Mouse (Mus musculus) heart, embryonic 11.5 days (tissue): ENCODE results near the gene Itgb1. TPM values are rescaled to one million over a fixed set of nuclear protein-coding genes. Genes with fewer than 3 reads are reported as not detected.
A peak's percentile ranks its signal among the peaks of the same experiment; 100 is the strongest.

ENCODE experiments used
- ATAC-seq: fragments of 200-750 bp; cut with Nextera tagmentation; replicated peaks from 2 replicates; pipeline ENCODE4 v1.8.0; 2017; ENCODE audit warnings: moderate library complexity; ENCODE audit not compliant: insufficient number of reproducible peaks, low FRiP score, low TSS enrichment
- H3K27ac ChIP-seq: fragments of 300-500 bp; sonication (generic); 2 replicates; pipeline ENCODE4 v1.5.1; 2014; ENCODE audit warnings: mild to moderate bottlenecking, low read depth, low read length
- H3K27me3 ChIP-seq: fragments of 300-500 bp; sonication (generic); 2 replicates; pipeline ENCODE4 v1.6.1; 2014; ENCODE audit warnings: mild to moderate bottlenecking, low read length, mixed read lengths; ENCODE audit not compliant: control insufficient read depth, insufficient read depth
- H3K36me3 ChIP-seq: fragments of 300-500 bp; sonication (generic); 2 replicates; pipeline ENCODE4 v1.6.1; 2014; ENCODE audit warnings: mild to moderate bottlenecking, low read length, moderate library complexity, mixed read lengths; ENCODE audit not compliant: control insufficient read depth, insufficient read depth
- H3K4me1 ChIP-seq: fragments of 300-500 bp; sonication (generic); 2 replicates; pipeline ENCODE4 v1.6.1; 2014; ENCODE audit warnings: low read length; ENCODE audit not compliant: control insufficient read depth, insufficient read depth
- H3K4me2 ChIP-seq: fragments of 300-500 bp; sonication (generic); 2 replicates; pipeline ENCODE4 v1.6.1; 2014; ENCODE audit warnings: mild to moderate bottlenecking, moderate library complexity
- H3K4me3 ChIP-seq: fragments of 300-500 bp; sonication (generic); 2 replicates; pipeline ENCODE4 v1.5.1; 2014; ENCODE audit warnings: low read depth, low read length
- H3K9ac ChIP-seq: fragments of 300-500 bp; sonication (generic); 2 replicates; pipeline ENCODE4 v1.6.1; 2014; ENCODE audit warnings: mild to moderate bottlenecking, low read depth, low read length, moderate library complexity
- H3K9me3 ChIP-seq: fragments of 300-500 bp; sonication (generic); replicated peaks from 2 replicates; pipeline ENCODE4 v1.6.1; 2016; ENCODE audit warnings: low read length; ENCODE audit not compliant: control insufficient read depth
- WGBS: fragments of 180-500 bp; shearing (Covaris S2); extraction: QIAGEN DNeasy Blood & Tissue Kit; methylation state at CpG from one replicate; pipeline ENCODE4 v1.1.7; 2014; ENCODE audit not compliant: insufficient replicate concordance; 5-methylcytosine and 5-hydroxymethylcytosine counted together
- polyA plus RNA-seq: library from polyadenylated mRNA; unstranded; fragments of >200 nt; fragmentation: Nextera tagmentation; extraction: Ambion mirVana; gene quantifications from 2 replicates; pipeline ENCODE4 v1.2.1, GENCODE M21; 2014

The Itgb1 gene
- polyA plus RNA-seq, 1 experiment from 2014 or later: 314 TPM

- WGBS: 59% methylated on average over 3 of the region's 3 CpGs
- no peak for ATAC-seq
- H3K27me3 ChIP-seq: no peaks in the 10 kb centered on the region
These were observed 9.4 kb upstream of the Itgb1 start for GRCm38 (mm10) chr8:128675848-128676629.

GRCm38 (mm10) chr8:128679909-128680308 is 5.5 kb upstream of the Itgb1 start:
- Histone ChIP-seq H3K4me2 (no peak overlapping the region), H3K36me3 (no peaks in the 10 kb centered on the region), H3K4me3 (no peak overlapping the region), H3K4me1 (0 out of 2 replicates have a peak, but pooled peaks cover 4% of the 10 kb centered on the region), H3K9me3 (no peaks in the 10 kb centered on the region), H3K27ac (peak overlapping the region; percentile 48), H3K27me3 (no peaks in the 10 kb centered on the region), H3K9ac (no peak overlapping the region)
- peak; percentile 64; the same call in 1 of the 2 replicates for ATAC-seq
- 35% methylated on average over 2 of the region's 2 CpGs for WGBS

More at GRCm38 (mm10) chr8:128675848-128676629, 9.4 kb upstream of the Itgb1 start:
- H3K27ac ChIP-seq: no peak overlapping the region
- no peak overlapping the region for H3K9ac ChIP-seq
- no peak overlapping the region for H3K4me2 ChIP-seq
- no peaks in the 10 kb centered on the region for H3K36me3 ChIP-seq
- H3K4me1 ChIP-seq: 0 out of 2 replicates have a peak, but pooled peaks cover 4% of the 10 kb centered on the region
- no peak overlapping the region for H3K4me3 ChIP-seq
- H3K9me3 ChIP-seq: no peaks in the 10 kb centered on the region

GRCm38 (mm10) chr8:128680548-128681325 is 4.7 kb upstream of the Itgb1 start:
- Histone ChIP-seq H3K4me2 (no peak overlapping the region), H3K36me3 (no peaks in the 10 kb centered on the region), H3K4me3 (no peak overlapping the region), H3K9ac (no peak overlapping the region), H3K4me1 (0 out of 2 replicates have a peak, but pooled peaks cover 4% of the 10 kb centered on the region), H3K27me3 (no peaks in the 10 kb centered on the region), H3K27ac (peak overlapping the region; percentile 48), H3K9me3 (no peaks in the 10 kb centered on the region)
- 85% methylated on average over 2 of the region's 2 CpGs for WGBS
- ATAC-seq: no peak

DNA sequence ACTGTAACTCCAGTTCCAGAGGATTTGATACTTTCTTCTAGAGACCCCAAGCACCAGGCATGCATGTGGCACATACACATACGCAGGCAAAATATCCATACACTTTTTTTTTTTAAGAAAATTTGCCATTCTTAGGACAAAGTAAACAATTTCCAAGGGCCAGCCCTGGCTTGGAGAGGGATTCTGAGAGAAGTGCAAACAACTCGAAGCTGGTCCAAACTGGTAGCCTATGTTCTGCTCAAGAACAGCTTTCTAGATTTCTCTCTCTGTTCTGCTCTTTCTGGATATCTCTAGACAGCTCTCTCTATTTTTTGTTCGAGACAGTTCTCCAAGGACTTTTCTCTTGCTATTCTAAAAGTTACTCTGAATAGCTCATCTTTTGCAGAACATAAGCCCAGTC is 3.5 kb upstream of the Itgb1 start:
- no peak overlapping the region for H3K4me3 ChIP-seq
- no peaks in the 10 kb centered on the region for H3K36me3 ChIP-seq
- no peaks in the 10 kb centered on the region for H3K9me3 ChIP-seq
- no peak overlapping the region for H3K4me2 ChIP-seq
- no peaks in the 10 kb centered on the region for H3K27me3 ChIP-seq
- H3K9ac ChIP-seq: no peak overlapping the region
- 0 out of 2 replicates have a peak, but pooled peaks cover 4% of the 10 kb centered on the region for H3K4me1 ChIP-seq
- no peak for ATAC-seq
- 85% methylated on average over 3 of the region's 3 CpGs for WGBS
- no peak overlapping the region for H3K27ac ChIP-seq

DNA sequence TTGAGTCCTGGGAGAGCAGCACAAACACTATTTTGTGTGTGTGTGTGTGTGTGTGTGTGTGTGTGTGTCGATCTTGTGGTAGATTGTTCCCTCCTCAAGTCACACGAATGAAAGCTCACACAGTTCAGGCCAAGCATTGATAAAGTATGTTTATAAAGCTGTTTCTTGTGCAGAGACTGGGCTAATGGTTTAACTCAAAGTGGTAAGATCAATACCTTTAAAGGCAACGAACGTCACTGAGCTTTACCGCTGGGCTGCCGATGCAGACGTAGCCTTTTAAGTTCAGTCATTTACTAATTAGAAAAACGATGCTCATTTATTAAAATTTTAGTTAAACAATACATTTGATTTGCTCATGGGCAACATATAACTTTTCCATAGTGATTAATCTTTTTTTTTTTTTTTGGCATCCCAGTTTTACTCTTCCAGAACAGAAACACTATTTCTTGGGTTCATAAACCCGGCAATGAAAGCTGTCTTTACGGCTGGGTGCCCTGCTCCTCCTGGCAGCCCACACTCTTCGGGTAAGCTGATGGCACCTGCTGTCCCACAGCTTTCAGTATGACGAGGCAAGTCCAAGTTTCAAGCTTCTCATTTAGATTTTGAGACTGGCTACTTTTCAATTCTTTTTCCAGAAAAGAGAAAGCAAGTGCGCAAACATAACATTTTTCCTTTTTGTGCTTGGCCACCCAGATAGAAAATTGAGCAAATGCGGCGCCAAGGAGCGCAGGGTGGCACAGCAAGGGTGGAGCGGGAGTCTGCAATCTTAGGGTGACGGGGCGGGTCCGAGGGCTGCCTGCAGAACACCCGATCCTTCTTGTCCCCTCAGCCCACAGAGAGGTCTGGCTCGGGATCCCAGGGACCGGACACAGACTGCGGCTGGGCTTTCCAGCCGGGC is 596 bp upstream of the Itgb1 start:
- Histone ChIP-seq H3K4me1 (peaks cover 12% of the 10 kb centered on the region), H3K27ac (peak overlapping the region; percentile 100), H3K36me3 (no peaks in the 10 kb centered on the region), H3K9me3 (no peaks in the 10 kb centered on the region), H3K4me3 (peak overlapping the region; percentile 74), H3K27me3 (no peaks in the 10 kb centered on the region), H3K4me2 (peak overlapping the region; percentile 75), H3K9ac (peak overlapping the region; percentile 92)
- WGBS: 10% methylated on average over 25 of the region's 25 CpGs
- peak; percentile 77; the same call in 1 of the 2 replicates for ATAC-seq

DNA sequence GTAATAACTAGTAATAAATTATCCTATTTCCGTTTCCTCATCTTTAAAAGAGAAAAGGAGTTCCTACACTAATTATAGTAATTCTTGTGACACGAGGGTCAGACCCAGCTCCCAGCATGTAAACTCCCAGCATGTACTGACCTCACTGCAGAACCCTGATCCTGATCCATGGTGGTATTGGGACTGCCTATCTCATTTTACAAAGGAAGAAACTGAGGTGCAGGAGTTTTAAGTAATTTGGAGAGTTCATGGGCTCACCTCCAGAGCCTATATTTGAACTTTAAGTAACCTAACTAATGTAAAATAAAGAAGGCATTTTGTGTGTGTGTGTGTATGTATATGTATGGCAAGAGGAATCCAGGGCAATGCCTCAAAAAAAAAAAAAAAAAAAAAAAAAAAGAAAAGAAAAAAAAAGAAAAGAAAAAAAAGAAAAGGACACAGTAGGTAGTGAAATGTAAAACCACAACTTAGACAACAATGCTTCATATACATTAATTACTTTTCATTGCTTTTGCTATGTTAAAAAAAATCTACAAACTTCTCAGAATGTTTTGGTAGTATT is 1.1 kb downstream of the Itgb1 start:
- H3K9ac ChIP-seq: peak overlapping the region; percentile 92
- ATAC-seq: no peak
- H3K4me1 ChIP-seq: peaks cover 18% of the 10 kb centered on the region
- H3K27ac ChIP-seq: peak overlapping the region; percentile 100
- H3K9me3 ChIP-seq: no peaks in the 10 kb centered on the region
- 0% methylated on average over 2 of the region's 2 CpGs for WGBS
- peak overlapping the region; percentile 74 for H3K4me3 ChIP-seq
- no peaks in the 10 kb centered on the region for H3K27me3 ChIP-seq
- H3K4me2 ChIP-seq: peak overlapping the region; percentile 75
- no peaks in the 10 kb centered on the region for H3K36me3 ChIP-seq

- no peak overlapping the region for H3K4me3 ChIP-seq
- 55% methylated on average over 3 of the region's 3 CpGs for WGBS
These were observed 3.2 kb downstream of the Itgb1 start for GRCm38 (mm10) chr8:128688679-128689078.

DNA sequence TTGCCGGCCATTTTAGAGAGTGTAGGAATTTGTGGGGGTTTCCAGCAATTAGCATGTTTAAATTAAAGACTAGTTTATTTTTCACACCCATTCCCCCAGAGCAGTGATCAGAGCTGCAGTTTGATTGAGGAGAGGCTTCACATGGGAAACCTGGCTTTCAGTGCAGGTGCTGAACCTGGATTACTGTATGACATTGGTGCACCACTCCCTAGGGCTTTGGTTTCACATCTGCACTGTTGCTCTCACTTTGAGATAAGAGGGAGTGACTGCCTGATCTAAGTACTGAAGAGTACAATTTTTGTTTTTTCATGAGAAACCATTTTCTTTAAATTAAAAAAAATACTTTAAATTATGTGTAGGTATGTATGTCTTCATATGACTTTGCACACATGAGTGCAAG is 4.6 kb downstream of the Itgb1 start:
- Histone ChIP-seq H3K4me2 (no peak overlapping the region), H3K4me3 (no peak overlapping the region), H3K36me3 (no peaks in the 10 kb centered on the region), H3K27me3 (no peaks in the 10 kb centered on the region), H3K9me3 (no peaks in the 10 kb centered on the region), H3K4me1 (peaks cover 24% of the 10 kb centered on the region), H3K27ac (no peak overlapping the region), H3K9ac (no peak overlapping the region)
- no peak for ATAC-seq
- WGBS: 86% methylated on average over 1 of the region's 1 CpGs

More at GRCm38 (mm10) chr8:128688679-128689078, 3.2 kb downstream of the Itgb1 start:
- ATAC-seq: no peak
- no peaks in the 10 kb centered on the region for H3K36me3 ChIP-seq
- no peak overlapping the region for H3K9ac ChIP-seq
- no peak overlapping the region; the same call in 1 of the 2 replicates for H3K4me2 ChIP-seq
- no peak overlapping the region for H3K27ac ChIP-seq
- no peaks in the 10 kb centered on the region for H3K27me3 ChIP-seq
- peaks cover 20% of the 10 kb centered on the region for H3K4me1 ChIP-seq
- no peaks in the 10 kb centered on the region for H3K9me3 ChIP-seq
